Mouse (Mus musculus) thymus, adult 2 months (tissue): ENCODE results near the gene C1qtnf5.

ENCODE experiments used
- CTCF ChIP-seq: fragments of 200-500 bp; IDR thresholded peaks from 2 replicates; pipeline ENCODE4 v1.5.1; 2012; ENCODE audit warnings: mild to moderate bottlenecking, control low read depth, low read length, moderate library complexity, borderline replicate concordance; ENCODE audit not compliant: control insufficient read depth, poor library complexity, insufficient read depth; ENCODE audit errors: extremely low read depth
- POLR2A ChIP-seq: fragments of 200-500 bp; IDR thresholded peaks from 2 replicates; pipeline ENCODE4 v1.6.1; 2012; ENCODE audit warnings: mild to moderate bottlenecking, low read length, control low read depth, moderate library complexity; ENCODE audit not compliant: control insufficient read depth, poor library complexity, insufficient read depth; ENCODE audit errors: extremely low read depth

GRCm38 (mm10) chr9:44116182-44116581 lies 9.1 kb downstream of the C1qtnf5 start:
- TF ChIP-seq CTCF (no peak), POLR2A (no peak)
